Mouse (Mus musculus) right cerebral cortex, postnatal 10 days (tissue): ENCODE measurements around the gene Itga5.

Source experiments
- DNase-seq, 2 experiments: peaks; one replicate each; pipeline ENCODE4 v3.0.0; 2021; ENCODE audit warnings: low spot score in 2 of 2

The Itga5 gene

GRCm38 (mm10) chr15:103340786-103341185, 25.8 kb downstream of the Itga5 start:
- peak in 1 of 2 experiments; percentile 47 for DNase-seq

GRCm38 (mm10) chr15:103339961-103340337, 26.6 kb downstream of the Itga5 start, which contains the start of gene Zfp385a:
Gene Zfp385a (minus strand): TSS chr15:103340093.
- peak; percentile 88 to 89 for DNase-seq

- DNase-seq: peak in 1 of 2 experiments; percentile 56
Measured at GRCm38 (mm10) chr15:103339166-103339960, 27.2 kb downstream of the Itga5 start.

GRCm38 (mm10) chr15:103338829-103339165, 27.8 kb downstream of the Itga5 start:
- peak in 1 of 2 experiments; percentile 51 for DNase-seq

GRCm38 (mm10) chr15:103336996-103337667, 29.4 kb downstream of the Itga5 start:
- no peak for DNase-seq

- DNase-seq: peak in 1 of 2 experiments; percentile 32
Measured at GRCm38 (mm10) chr15:103335488-103336235, 30.9 kb downstream of the Itga5 start.

- DNase-seq: no peak
Measured at GRCm38 (mm10) chr15:103335040-103335439, 31.5 kb downstream of the Itga5 start.

GRCm38 (mm10) chr15:103334194-103334593, 32.4 kb downstream of the Itga5 start:
- DNase-seq: no peak

- DNase-seq: peak in 1 of 2 experiments; percentile 47
Measured at GRCm38 (mm10) chr15:103333738-103334137, 32.8 kb downstream of the Itga5 start.

GRCm38 (mm10) chr15:103333081-103333615, 33.4 kb downstream of the Itga5 start:
- DNase-seq: no peak

- DNase-seq: peak; percentile 90 to 92
Measured at GRCm38 (mm10) chr15:103323455-103324247, 42.9 kb downstream of the Itga5 start.

GRCm38 (mm10) chr15:103323070-103323454, 43.5 kb downstream of the Itga5 start:
- DNase-seq: peak; percentile 60 to 76

GRCm38 (mm10) chr15:103322396-103322795, 44.2 kb downstream of the Itga5 start:
- DNase-seq: peak in 1 of 2 experiments; percentile 38

- peak in 1 of 2 experiments; percentile 40 for DNase-seq
Measured at GRCm38 (mm10) chr15:103321076-103321475, 45.5 kb downstream of the Itga5 start.

- DNase-seq: peak in 1 of 2 experiments; percentile 26
Measured at GRCm38 (mm10) chr15:103318201-103318816, 48.3 kb downstream of the Itga5 start.

GRCm38 (mm10) chr15:103317731-103318130, 48.8 kb downstream of the Itga5 start:
- DNase-seq: no peak

- no peak for DNase-seq
Measured at GRCm38 (mm10) chr15:103317120-103317519, 49.4 kb downstream of the Itga5 start.

GRCm38 (mm10) chr15:103315979-103316776, 50.4 kb downstream of the Itga5 start:
- peak in 1 of 2 experiments; percentile 42 for DNase-seq

- DNase-seq: peak; percentile 72 to 77
Measured at GRCm38 (mm10) chr15:103315011-103315502, 51.5 kb downstream of the Itga5 start.

- no peak for DNase-seq
Measured at GRCm38 (mm10) chr15:103314181-103314580, 52.4 kb downstream of the Itga5 start.
